Mouse (Mus musculus) monocyte, adult 5-6 weeks (primary cell): ENCODE data around the gene Tmem248. TPM values are rescaled to one million over a fixed set of nuclear protein-coding genes. Genes with fewer than 3 reads are reported as not detected.

Experiments
- ATAC-seq: fragments of 153-309, 156-312 bp; replicated peaks from 2 replicates; pipeline ENCODE4 v1.8.0; 2017; ENCODE audit warnings: mild to moderate bottlenecking; ENCODE audit not compliant: low TSS enrichment, insufficient number of reproducible peaks, severe bottlenecking, poor library complexity, low FRiP score
- total RNA-seq: library from RNA; stranded (forward); fragments of 200-1000, 200-491, 200-594 nt; gene quantifications from 3 replicates; pipeline ENCODE4 v1.2.3, GENCODE M21; 2017

The Tmem248 gene
- total RNA-seq, 1 experiment from 2014 or later: 37.6 TPM

DNA sequence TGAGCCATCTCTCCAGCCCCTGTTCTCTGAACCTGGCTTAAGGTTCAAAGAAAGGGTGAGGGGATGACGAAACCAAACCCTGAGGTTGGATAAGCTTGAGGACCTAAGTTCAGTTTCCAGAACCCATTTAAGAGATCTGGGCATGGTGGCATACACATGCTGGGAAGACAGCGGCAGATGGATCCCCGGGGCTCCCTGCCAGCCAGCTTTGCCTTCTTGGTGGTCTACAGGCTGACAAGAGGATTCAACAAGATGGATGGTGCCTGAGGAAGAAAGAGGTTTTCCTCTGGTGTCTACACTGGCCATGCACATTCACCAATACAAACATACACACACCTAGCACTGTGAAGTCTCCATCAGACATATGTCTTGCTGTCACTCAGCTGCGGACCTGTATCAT is 76.1 kb downstream of the Tmem248 start:
- ATAC-seq: no peak

Other genes with a start within 250 kb of the Tmem248 start
- 47.3 to 59.4 TPM (median 52.0 TPM) in 3 replicates for gene Gusb, start 214.0 kb upstream of the Tmem248 start, total RNA-seq
- gene Asl, start 187.8 kb upstream of the Tmem248 start, total RNA-seq: 21.0 to 38.4 TPM (median 29.3 TPM) in 3 replicates
- 34.5 to 51.7 TPM (median 50.6 TPM) in 3 replicates for gene Crcp, start 187.8 kb upstream of the Tmem248 start, total RNA-seq
- 8.2 to 14.2 TPM (median 11.6 TPM) in 3 replicates for gene Tpst1, start 143.8 kb upstream of the Tmem248 start, total RNA-seq
- 0.95 to 4.5 TPM (median 1.5 TPM) in 3 replicates for gene Kctd7, start 72.2 kb upstream of the Tmem248 start, total RNA-seq
- 41.1 to 67.6 TPM (median 53.3 TPM) in 3 replicates for gene Rabgef1, start 45.3 kb upstream of the Tmem248 start, total RNA-seq
- gene Sbds, start 38.4 kb downstream of the Tmem248 start, total RNA-seq: 123 to 159 TPM (median 156 TPM) in 3 replicates
- gene Tyw1, start 38.5 kb downstream of the Tmem248 start, total RNA-seq: 16.3 to 34.8 TPM (median 16.7 TPM) in 3 replicates
- gene Caln1, start 152.4 kb downstream of the Tmem248 start, total RNA-seq: not detected in 3 replicates
- not detected in 3 replicates for gene A330070K13Rik, start 167.6 kb downstream of the Tmem248 start, total RNA-seq